Comparison of ENCODE assay signal across 8 mouse cellular contexts in the genomic region with DNA sequence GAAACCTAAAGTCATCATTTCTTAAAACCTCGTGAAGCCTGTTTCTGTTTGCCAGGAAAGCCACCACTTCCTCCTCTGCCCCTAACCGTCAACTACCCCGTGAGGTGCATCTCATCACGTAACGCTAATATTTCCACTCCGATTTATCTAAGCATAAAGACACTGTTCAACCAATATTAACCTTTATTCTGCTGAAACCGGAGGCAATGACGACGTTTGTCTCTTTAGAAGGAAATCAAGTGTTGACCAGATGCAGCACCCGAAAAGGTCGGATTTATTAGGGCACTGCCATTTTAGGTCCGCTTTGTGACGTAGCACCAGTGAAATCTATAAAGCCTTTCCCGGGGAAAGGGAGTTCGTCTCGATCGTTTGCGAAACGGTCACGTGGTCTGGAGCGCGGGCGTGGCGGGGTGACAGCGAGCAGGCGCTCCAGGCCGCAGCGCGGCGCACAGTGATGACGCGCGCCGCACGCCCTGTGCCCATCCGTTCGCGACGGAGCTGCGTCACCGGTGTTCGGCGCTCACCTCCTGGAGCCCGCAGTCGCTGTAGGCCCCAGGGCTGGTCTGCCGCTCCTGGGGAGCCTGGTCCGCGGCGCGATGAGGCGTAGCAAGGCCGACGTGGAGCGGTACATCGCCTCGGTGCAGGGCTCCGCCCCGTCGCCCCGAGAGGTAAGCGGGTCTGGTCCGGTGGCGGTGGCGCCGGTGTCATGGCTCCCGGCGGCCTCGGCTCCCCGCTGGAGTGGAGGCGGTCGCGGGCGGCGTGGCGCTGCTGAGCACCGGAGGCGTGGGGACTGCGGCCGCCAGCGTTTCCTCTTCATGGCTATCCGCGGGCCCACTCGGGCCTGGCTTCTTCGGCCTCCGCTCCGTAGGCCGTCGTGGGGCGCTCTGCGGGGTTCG. TPM values are rescaled to one million over a fixed set of nuclear protein-coding genes. Genes with fewer than 3 reads are reported as not detected.
A peak's percentile ranks its signal among the peaks of the same experiment; 100 is the strongest.
DNase-seq lines count a peak whose midpoint lies in the region; ATAC-seq and TF ChIP-seq lines count a peak whose summit lies in the region.

A gene (plus strand): TSS at position 537 of the 896 bp plus-strand sequence.

- peak; percentile 94 for TF ChIP-seq POLR2A in lung, adult 2 months (IDR thresholded peaks at IDR 0.05; ENCODE audit: borderline replicate concordance, extremely low read depth, low read depth, low read length)

- in situ Hi-C loops in ES-E14 (cut with MboI; ENCODE audit: low sequenced_read_pairs in 2 of 2, unreplicated experiment in 2 of 2): no loop called here

- H3K4me3 ChIP-seq in ES-E14 (ENCODE audit: insufficient read depth in 1 of 2, low read depth in 1 of 2, low read length in 2 of 2, poor library complexity in 1 of 2, severe bottlenecking in 1 of 2): peak within 1 kb of the TSS; percentile 71 to 98
- peak within 1 kb of the TSS; percentile 100 for H3K4me3 ChIP-seq in forebrain, embryonic 15.5 days
- peak within 1 kb of the TSS; percentile 99 for H3K4me3 ChIP-seq in lung, adult 2 months (replicated peaks; ENCODE audit: extremely low read depth, low read depth, low read length)

- H3K9me3 ChIP-seq in ES-E14 (ENCODE audit: control insufficient read depth, insufficient read depth, low read depth, low read length): no peaks in the 10 kb centered on the region
- no peaks in the 10 kb centered on the region for H3K9me3 ChIP-seq in forebrain, embryonic 15.5 days

- peak within 1 kb of the TSS; percentile 97 for H3K9ac ChIP-seq in ES-E14 (ENCODE audit: insufficient read depth, low read depth, low read length, poor library complexity, severe bottlenecking)
- H3K9ac ChIP-seq in forebrain, embryonic 15.5 days (replicated peaks): peak within 1 kb of the TSS; percentile 91

- H3K27ac ChIP-seq in ES-E14 (ENCODE audit: insufficient read depth, low read depth, low read length, poor library complexity, severe bottlenecking): peak within 1 kb of the TSS; percentile 82
- H3K27ac ChIP-seq in forebrain, embryonic 15.5 days (replicated peaks): peak within 1 kb of the TSS; percentile 96

- H3K4me2 ChIP-seq in forebrain, embryonic 15.5 days (replicated peaks): peak within 1 kb of the TSS; percentile 63

- 0 out of 4 replicates have a peak, but pooled peaks cover 0 to 6% of the 10 kb centered on the region in 2 experiments for H3K4me1 ChIP-seq in ES-E14 (ENCODE audit: control insufficient read depth in 2 of 2, insufficient read depth in 2 of 2, low read length in 2 of 2, poor library complexity in 1 of 2)
- peaks cover 12% of the 10 kb centered on the region for H3K4me1 ChIP-seq in forebrain, embryonic 15.5 days
- H3K4me1 ChIP-seq in lung, adult 2 months (ENCODE audit: control insufficient read depth, insufficient read depth, low read length): peaks cover 4% of the 10 kb centered on the region

- intact Hi-C loops in heart, postnatal 25 days (cut with DNase I): loop anchor here (2.0 to 5.0 kb wide), 2 partner anchors 51 to 84 kb away; a partner anchor contains a TSS

- peak; percentile 98 for ATAC-seq in forebrain, embryonic 15.5 days (replicated peaks)
- ATAC-seq in neutrophil, adult 5-6 weeks (ENCODE audit: extremely low read depth, insufficient number of reproducible peaks, low FRiP score, poor library complexity, severe bottlenecking): peak; percentile 83

- no peak for TF ChIP-seq CTCF in lung, adult 2 months (IDR thresholded peaks at IDR 0.05; ENCODE audit: insufficient read depth, low read length)

- no peaks in the 10 kb centered on the region for H3K36me3 ChIP-seq in ES-E14 (ENCODE audit: control insufficient read depth, insufficient read depth, low read length, poor library complexity, severe bottlenecking)
- no peaks in the 10 kb centered on the region for H3K36me3 ChIP-seq in forebrain, embryonic 15.5 days

- DNase-seq in ES-E14 (ENCODE audit: low read depth, low spot score): peak; percentile 89
- peak; percentile 99 for DNase-seq in cerebellum, adult 11-12 months
- DNase-seq in heart, postnatal 25 days (ENCODE audit: low spot score): peak; percentile 95
- DNase-seq in layer of hippocampus, adult 18-20 months (ENCODE audit: low spot score in 2 of 2): peak; percentile 98 to 99
- DNase-seq in lung, adult 2 months: peak; percentile 97
- DNase-seq in thymus, adult 18-20 months: peak; percentile 95

- no peaks in the 10 kb centered on the region for H3K27me3 ChIP-seq in forebrain, embryonic 15.5 days

- whole genome bisulfite sequencing in forebrain, embryonic 15.5 days: under 1% methylated on average over 77 of the region's 91 CpGs
- WGBS in lung, adult 2 months: under 1% methylated on average over 86 of the region's 91 CpGs

TF ChIP-seq in ES-E14, 5 proteins besides CTCF, POLR2A, EP300 and RAD21:
- TF ChIP-seq ZC3H11A (IDR thresholded peaks at IDR 0.05; ENCODE audit: borderline replicate concordance, low read depth, low read length) (peak; percentile 44), MAFK (IDR thresholded peaks at IDR 0.05; ENCODE audit: insufficient read depth, low read depth, low read length) (no peak), HCFC1 (IDR thresholded peaks at IDR 0.05; ENCODE audit: borderline replicate concordance, insufficient read depth, low read length) (peak; percentile 84)

RNA-seq across cellular contexts. Expression of the gene that starts here (rescaled TPM):
- total RNA-seq in ES-E14 (2012; rRNA removed): 108 and 124 TPM in 2 replicates
- 19.7 and 21.5 TPM in 2 replicates for polyA plus RNA-seq in forebrain, embryonic 15.5 days (2015; fragmentation: Nextera tagmentation; extraction: Ambion mirVana)
- 10 to 100 TPM; 43.9 to 50.9 TPM for total RNA-seq in heart, postnatal 25 days (2021)
- 10 to 100 TPM; 79.4 to 80.8 TPM for total RNA-seq in layer of hippocampus, adult 18-20 months (2021)
- polyA plus RNA-seq in lung, adult 2 months (2012; rRNA removed): 3.1 and 4.8 TPM in 2 replicates
- 136 and 148 TPM in 2 replicates for total RNA-seq in neutrophil, adult 5-6 weeks (2017)

Comparison
In these comparisons a context has a peak if more than half of its experiments do, and no peak if none do; other contexts are left out.
1. Peak in every context shown above with its lines: DNase-seq, ATAC-seq, H3K4me3 ChIP-seq and H3K27ac ChIP-seq.